Comparison of ENCODE assay signal across 25 mouse cellular contexts in the genomic region with DNA sequence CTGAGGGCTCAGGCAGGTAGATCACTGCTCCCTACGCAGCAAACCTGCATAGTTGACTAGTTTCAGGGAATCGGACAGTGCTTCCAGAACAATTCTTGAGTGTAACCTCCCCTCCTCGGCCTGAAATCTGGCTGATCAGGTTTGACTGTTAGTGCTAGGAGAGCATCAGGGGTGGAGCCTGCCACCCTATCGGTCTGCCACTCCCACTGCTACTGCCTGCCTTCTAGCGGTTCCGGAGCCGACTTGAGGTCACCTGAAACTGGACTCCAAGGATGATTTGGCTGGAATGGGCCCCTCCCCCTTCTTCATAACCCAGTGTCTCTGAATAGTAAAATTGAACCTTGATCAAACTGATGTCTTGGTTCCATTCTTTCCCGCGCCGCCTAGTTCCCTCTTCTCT. TPM values are rescaled to one million over a fixed set of nuclear protein-coding genes. Genes with fewer than 3 reads are reported as not detected.
DNase-seq lines count a peak whose midpoint lies in the region; ATAC-seq and TF ChIP-seq lines count a peak whose summit lies in the region.
"Had no signal": no experiment of that assay in that cellular context is flagged by ENCODE, and none has a peak within 500 bp of the region (broad histone marks: within the 10 kb centered on the region; RNA-seq: fewer than 3 reads in every experiment).

No protein-coding gene starts in this region.

- peaks cover 59% of the 10 kb centered on the region for H3K36me3 ChIP-seq in liver, embryonic 12.5 days
- H3K36me3 ChIP-seq in ES-E14 (ENCODE audit: control insufficient read depth, insufficient read depth, low read length, poor library complexity, severe bottlenecking), result peaks cover 17% of the 10 kb centered on the region
- H3K36me3 ChIP-seq in heart, embryonic 12.5 days, result peaks cover 55% of the 10 kb centered on the region

- H3K27ac ChIP-seq in liver, embryonic 12.5 days, result peak overlapping the region; percentile 47
- H3K27ac ChIP-seq in ES-E14 (ENCODE audit: insufficient read depth, low read depth, low read length, poor library complexity, severe bottlenecking), result peak overlapping the region; percentile 89
- no peak overlapping the region for H3K27ac ChIP-seq in heart, embryonic 12.5 days (ENCODE audit: poor library complexity, severe bottlenecking)
- H3K27ac ChIP-seq: embryonic facial prominence, embryonic 15.5 days; forebrain, embryonic 10.5 days; gastrocnemius, adult 2 months; hindbrain, embryonic 10.5 days; hindbrain, embryonic 14.5 days; intestine, embryonic 15.5 days had no signal

- in situ Hi-C loops in ES-E14 (cut with MboI; ENCODE audit: low sequenced_read_pairs in 2 of 2, unreplicated experiment in 2 of 2), result no loop called here

- no peaks in the 10 kb centered on the region for H3K27me3 ChIP-seq in liver, embryonic 12.5 days (replicated peaks)
- no peaks in the 10 kb centered on the region for H3K27me3 ChIP-seq in heart, embryonic 12.5 days (replicated peaks)
- H3K27me3 ChIP-seq: embryonic facial prominence, embryonic 15.5 days; intestine, embryonic 15.5 days had no signal

- no peak for DNase-seq in liver
- DNase-seq in urinary bladder, postnatal 14 days (ENCODE audit: low spot score), result peak; percentile 42
- DNase-seq in urinary bladder, postnatal 25 days (ENCODE audit: low spot score), result no peak
- DNase-seq in ES-E14 (ENCODE audit: low read depth, low spot score), result no peak
- no peak for DNase-seq in lung, postnatal 36 days
- DNase-seq: adrenal gland, postnatal 25 days; cerebellum, adult 18-20 months; cerebellum, adult 9-11 months; cerebellum, postnatal 36 days; gastrocnemius, adult 2 months; gastrocnemius, postnatal 36 days; heart, adult 18-20 months had no signal

- no peak overlapping the region for H3K9ac ChIP-seq in liver, embryonic 12.5 days
- no peak overlapping the region for H3K9ac ChIP-seq in ES-E14 (ENCODE audit: insufficient read depth, low read depth, low read length, poor library complexity, severe bottlenecking)
- H3K9ac ChIP-seq in heart, embryonic 12.5 days, result no peak overlapping the region
- H3K9ac ChIP-seq: embryonic facial prominence, embryonic 15.5 days; hindbrain, embryonic 14.5 days; intestine, embryonic 15.5 days had no signal

- H3K4me1 ChIP-seq in liver, embryonic 12.5 days, result peaks cover 39% of the 10 kb centered on the region
- peaks cover 4 to 24% of the 10 kb centered on the region in 2 experiments for H3K4me1 ChIP-seq in ES-E14 (ENCODE audit: control insufficient read depth in 2 of 2, insufficient read depth in 2 of 2, low read length in 2 of 2, poor library complexity in 1 of 2)
- no peaks in the 10 kb centered on the region for H3K4me1 ChIP-seq in heart, embryonic 12.5 days (replicated peaks)
- H3K4me1 ChIP-seq: embryonic facial prominence, embryonic 15.5 days; forebrain, embryonic 10.5 days; hindbrain, embryonic 10.5 days; intestine, embryonic 15.5 days had no signal

- no peak overlapping the region for H3K4me2 ChIP-seq in liver, embryonic 12.5 days
- H3K4me2 ChIP-seq in heart, embryonic 12.5 days, result no peak overlapping the region
- H3K4me2 ChIP-seq: embryonic facial prominence, embryonic 15.5 days; heart, embryonic 11.5 days; hindbrain, embryonic 14.5 days; intestine, embryonic 15.5 days had no signal

- ATAC-seq in liver, embryonic 12.5 days, result no peak
- ATAC-seq in heart, embryonic 12.5 days (ENCODE audit: insufficient number of reproducible peaks, low FRiP score), result no peak
- ATAC-seq: forebrain, embryonic 14.5 days; intestine, embryonic 15.5 days had no signal

- H3K4me3 ChIP-seq in liver, embryonic 12.5 days, result no peak overlapping the region
- H3K4me3 ChIP-seq in ES-E14 (ENCODE audit: insufficient read depth in 1 of 2, low read depth in 1 of 2, low read length in 2 of 2, poor library complexity in 1 of 2, severe bottlenecking in 1 of 2), result no peak overlapping the region
- H3K4me3 ChIP-seq in heart, embryonic 12.5 days, result no peak overlapping the region
- H3K4me3 ChIP-seq: embryonic facial prominence, embryonic 15.5 days; erythroblast, embryonic 14.5 days; forebrain, embryonic 10.5 days; gastrocnemius, adult 2 months; hindbrain, embryonic 10.5 days; intestine, embryonic 15.5 days had no signal

- WGBS in liver, embryonic 12.5 days (ENCODE audit: insufficient replicate concordance), result 82% methylated on average over 10 of the region's 10 CpGs
- 87% methylated on average over 10 of the region's 10 CpGs for WGBS in heart, embryonic 12.5 days

- no peaks in the 10 kb centered on the region for H3K9me3 ChIP-seq in liver, embryonic 12.5 days (replicated peaks)
- H3K9me3 ChIP-seq in ES-E14 (ENCODE audit: control insufficient read depth, insufficient read depth, low read depth, low read length), result no peaks in the 10 kb centered on the region
- no peaks in the 10 kb centered on the region for H3K9me3 ChIP-seq in heart, embryonic 12.5 days (replicated peaks)
- H3K9me3 ChIP-seq: embryonic facial prominence, embryonic 15.5 days; forebrain, embryonic 10.5 days; hindbrain, embryonic 10.5 days; intestine, embryonic 15.5 days had no signal

TF ChIP-seq in ES-E14, 5 proteins besides CTCF, POLR2A, EP300 and RAD21:
- no peak for TF ChIP-seq HCFC1 (IDR thresholded peaks at IDR 0.05; ENCODE audit: borderline replicate concordance, insufficient read depth, low read length)
- no peak for TF ChIP-seq ZNF384 (IDR thresholded peaks at IDR 0.05; ENCODE audit: low read depth, low read length)
- no peak for TF ChIP-seq CHD2 (IDR thresholded peaks at IDR 0.05; ENCODE audit: low read depth, low read length)
- no peak for TF ChIP-seq ZC3H11A (IDR thresholded peaks at IDR 0.05; ENCODE audit: borderline replicate concordance, low read depth, low read length)
- TF ChIP-seq MAFK (IDR thresholded peaks at IDR 0.05; ENCODE audit: insufficient read depth, low read depth, low read length), result no peak

RNA-seq across cellular contexts. Expression of a gene that starts 17.8 kb away (rescaled TPM):
- 113 and 114 TPM in 2 replicates for polyA plus RNA-seq in liver, embryonic 12.5 days (2016; fragmentation: Nextera tagmentation; extraction: Ambion mirVana)
- total RNA-seq in ES-E14 (2012; rRNA removed), result 80.6 and 88.0 TPM in 2 replicates
- 126 and 134 TPM in 2 replicates for polyA plus RNA-seq in heart, embryonic 12.5 days (2016; fragmentation: Nextera tagmentation; extraction: Ambion mirVana)

RNA-seq across cellular contexts. Expression of a gene that starts 22.3 kb away (rescaled TPM):
- polyA plus RNA-seq in liver, embryonic 12.5 days (2016; fragmentation: Nextera tagmentation; extraction: Ambion mirVana), result 40.2 and 41.7 TPM in 2 replicates
- 21.8 and 22.7 TPM in 2 replicates for total RNA-seq in ES-E14 (2012; rRNA removed)
- 18.8 and 20.4 TPM in 2 replicates for polyA plus RNA-seq in heart, embryonic 12.5 days (2016; fragmentation: Nextera tagmentation; extraction: Ambion mirVana)

RNA-seq across cellular contexts. Expression of a gene that starts 27.6 kb away (rescaled TPM):
- polyA plus RNA-seq in liver, embryonic 12.5 days (2016; fragmentation: Nextera tagmentation; extraction: Ambion mirVana), result 23.0 and 24.8 TPM in 2 replicates
- 186 and 305 TPM in 2 replicates for total RNA-seq in ES-E14 (2012; rRNA removed)
- 37.6 and 38.8 TPM in 2 replicates for polyA plus RNA-seq in heart, embryonic 12.5 days (2016; fragmentation: Nextera tagmentation; extraction: Ambion mirVana)

RNA-seq across cellular contexts. Expression of a gene that starts 47.3 kb away (rescaled TPM):
- polyA plus RNA-seq in liver, embryonic 12.5 days (2016; fragmentation: Nextera tagmentation; extraction: Ambion mirVana), result not detected in 2 replicates
- 0.22 TPM in 1 of 2 replicates, not detected in the other for total RNA-seq in ES-E14 (2012; rRNA removed)
- not detected in 2 replicates for polyA plus RNA-seq in heart, embryonic 12.5 days (2016; fragmentation: Nextera tagmentation; extraction: Ambion mirVana)
- total RNA-seq: adrenal gland, adult 18-20 months; adrenal gland, postnatal 25 days; gastrocnemius, adult 2 months; gastrocnemius, postnatal 36 days; heart, adult 18-20 months; heart, postnatal 25 days had no signal
- polyA plus RNA-seq: embryonic facial prominence, embryonic 15.5 days; forebrain, embryonic 10.5 days; forebrain, embryonic 14.5 days; heart, embryonic 11.5 days; heart, embryonic 16.5 days; hindbrain, embryonic 10.5 days; hindbrain, embryonic 14.5 days; intestine, embryonic 15.5 days had no signal
